Mouse (Mus musculus): ENCODE measurements around the gene A430005L14Rik. TPM values are rescaled to one million over a fixed set of nuclear protein-coding genes. Genes with fewer than 3 reads are reported as not detected.

Gene A430005L14Rik
- total RNA-seq, 2 experiments from 2014 or later = 13.6 to 14.7 TPM

DNA sequence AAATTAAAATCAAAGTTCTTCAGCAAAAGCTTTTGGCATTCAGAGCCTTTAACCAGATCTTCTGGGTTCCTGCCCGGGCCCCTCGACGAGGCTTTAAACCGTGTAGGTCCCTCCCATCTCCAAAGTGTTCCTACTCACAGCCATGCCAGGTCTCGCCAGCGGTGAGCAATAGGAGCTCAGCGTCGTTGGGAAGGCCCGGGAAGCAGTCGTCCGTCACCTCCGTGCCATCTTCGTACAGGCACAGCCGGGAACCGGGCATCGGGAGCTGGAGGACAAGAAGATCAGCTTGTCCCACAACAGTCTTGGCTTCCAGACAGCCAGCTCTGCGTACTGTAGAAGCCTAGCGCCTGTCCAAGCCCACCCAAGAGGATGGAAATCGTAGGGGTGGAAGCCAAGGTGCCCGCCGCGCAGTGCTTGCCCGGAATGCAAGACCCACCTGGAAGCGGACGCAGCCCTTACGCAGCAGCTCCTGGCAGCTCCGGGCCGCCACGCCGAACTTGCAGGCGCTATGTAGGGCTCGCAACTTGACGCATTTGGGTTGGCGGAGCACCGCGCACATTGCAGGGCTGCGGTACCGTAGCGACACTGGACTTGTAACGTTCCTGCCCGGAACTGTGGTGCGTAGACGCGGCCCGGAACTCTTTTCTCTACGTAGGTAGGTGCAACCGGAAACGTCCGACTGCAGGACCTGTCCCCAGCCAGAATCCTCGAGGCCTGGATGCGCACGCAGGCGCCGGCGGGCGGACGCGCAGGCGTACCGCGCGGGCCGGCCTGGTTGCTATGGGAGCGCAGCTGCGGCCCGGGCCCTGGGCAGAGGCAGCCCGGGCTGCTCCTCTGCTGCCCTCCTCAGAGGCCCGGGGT is 17.6 kb downstream of the A430005L14Rik start, which contains the start of the genes Dffb and Cep104:
Gene Dffb, minus strand, starts transcription at position 696 of the 861 bp plus-strand sequence.
Gene Cep104, plus strand, starts transcription at position 764 of the 861 bp plus-strand sequence.
- DNase-seq = peak; percentile 91

DNA sequence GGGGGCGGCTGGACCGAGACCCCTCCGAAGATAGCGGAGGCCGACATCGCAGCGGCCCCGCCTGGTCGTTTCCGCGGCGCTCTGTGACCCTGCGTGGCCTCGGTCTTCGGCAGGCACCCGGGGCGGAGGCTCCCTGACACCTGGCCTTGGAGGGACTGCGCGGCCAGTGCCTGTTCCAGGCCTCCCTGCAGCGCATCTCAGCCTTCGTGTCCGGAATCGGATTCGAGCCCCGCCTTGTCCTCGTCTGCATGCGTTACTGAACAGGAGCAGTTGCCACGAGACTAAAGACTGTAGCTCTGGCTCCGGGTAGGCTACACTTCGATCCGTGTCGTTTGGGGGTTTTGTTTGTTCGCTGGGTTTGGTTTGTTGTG is 18.2 kb downstream of the A430005L14Rik start:
- no peak for DNase-seq

DNA sequence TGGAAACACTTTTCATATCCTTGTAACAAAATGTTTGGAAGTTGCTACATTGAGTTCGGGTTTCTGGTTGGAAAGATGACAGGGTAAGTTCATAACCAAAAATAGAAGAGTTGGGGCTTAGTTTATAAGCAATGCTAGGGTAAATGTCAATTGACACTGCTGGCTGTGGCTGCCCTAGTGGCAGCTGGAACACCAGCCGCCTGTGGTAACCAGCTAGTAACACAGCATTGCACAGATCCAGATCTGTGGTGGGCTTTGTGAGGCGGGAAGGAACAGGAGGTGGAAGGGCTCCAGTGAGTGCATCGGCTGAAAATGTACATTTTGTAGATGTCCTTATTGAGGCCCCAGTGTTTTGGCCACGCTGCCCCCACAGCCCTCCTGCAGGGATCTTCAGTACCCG is 18.7 kb downstream of the A430005L14Rik start:
- no peak for DNase-seq

DNA sequence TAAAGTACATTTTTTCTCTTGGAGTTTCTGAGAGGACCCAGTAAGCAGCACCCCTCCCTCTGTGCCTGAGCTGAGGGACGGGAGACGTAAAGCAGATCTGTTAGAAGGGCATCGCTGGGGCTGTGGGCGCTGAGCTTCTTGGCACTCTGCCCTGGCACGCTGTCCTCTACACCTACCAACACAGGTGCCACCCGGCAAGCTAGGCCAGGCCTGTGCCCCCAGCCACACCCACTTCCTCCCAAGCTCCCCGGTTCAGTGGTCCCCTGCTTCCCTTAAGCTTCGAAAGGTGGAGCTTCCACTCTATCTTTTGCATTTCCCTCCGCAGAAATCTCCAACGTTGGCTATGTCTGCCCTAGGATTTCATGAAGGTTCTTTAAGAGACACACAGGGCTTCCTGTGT is 22.2 kb downstream of the A430005L14Rik start:
- DNase-seq = no peak

DNA sequence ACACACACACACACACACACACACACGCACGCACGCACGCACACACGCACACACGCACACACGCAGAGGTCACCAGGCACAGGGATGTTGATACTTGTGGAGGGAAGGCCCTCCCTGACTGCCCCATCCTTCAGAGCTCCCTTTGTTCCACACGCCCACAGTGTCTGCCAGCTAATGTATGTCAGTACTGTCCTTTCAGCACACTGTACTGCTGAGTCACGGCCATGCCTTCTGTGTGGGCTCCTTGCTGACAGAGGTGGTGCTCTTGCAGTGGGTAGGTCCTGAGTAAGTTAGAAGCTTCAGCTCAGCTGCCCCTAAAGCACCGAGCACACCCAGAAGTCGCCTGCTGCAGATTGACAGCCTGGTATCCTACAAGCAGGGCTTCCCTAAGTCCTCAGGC is 23.4 kb downstream of the A430005L14Rik start:
- DNase-seq = no peak

DNA sequence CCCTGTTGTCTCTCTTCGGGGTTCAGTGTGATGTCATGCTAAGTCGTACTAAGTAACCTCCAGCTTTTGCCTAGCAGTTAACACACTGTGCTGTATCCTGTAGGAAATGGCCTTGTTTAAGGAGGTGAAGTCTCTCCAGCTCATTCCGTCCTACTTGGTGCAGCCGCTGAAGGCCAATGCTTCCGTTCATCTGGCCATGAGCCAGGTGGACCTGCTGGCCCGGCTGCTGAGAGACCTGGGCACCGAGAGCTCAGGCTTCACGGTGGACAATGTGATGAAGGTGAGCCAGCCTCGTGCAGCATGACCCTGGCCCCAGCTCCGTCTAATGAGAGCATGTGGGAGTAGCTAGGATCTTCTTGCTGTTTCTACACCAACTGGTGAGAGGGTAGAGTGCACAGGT is 35.7 kb downstream of the A430005L14Rik start:
- no peak for DNase-seq

DNA sequence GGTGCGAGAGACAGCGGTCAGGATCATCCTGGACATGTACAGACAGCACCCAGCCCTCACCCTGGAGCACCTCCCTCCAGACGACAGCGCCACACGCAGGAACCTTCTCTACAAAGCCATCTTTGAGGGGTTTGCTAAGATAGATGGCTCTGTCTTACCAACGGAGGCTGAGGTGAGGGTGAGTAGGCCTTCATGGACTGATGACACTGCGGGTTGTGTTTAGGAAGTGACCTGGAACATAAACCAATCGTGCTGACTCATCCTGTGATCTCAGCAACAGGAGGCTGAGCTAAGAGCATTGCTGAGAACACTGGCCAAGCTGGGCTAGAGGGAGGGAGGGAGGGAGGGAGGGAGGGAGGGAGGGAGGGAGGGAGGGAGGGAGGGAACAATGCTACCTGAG is 36.5 kb downstream of the A430005L14Rik start:
- no peak for DNase-seq

DNA sequence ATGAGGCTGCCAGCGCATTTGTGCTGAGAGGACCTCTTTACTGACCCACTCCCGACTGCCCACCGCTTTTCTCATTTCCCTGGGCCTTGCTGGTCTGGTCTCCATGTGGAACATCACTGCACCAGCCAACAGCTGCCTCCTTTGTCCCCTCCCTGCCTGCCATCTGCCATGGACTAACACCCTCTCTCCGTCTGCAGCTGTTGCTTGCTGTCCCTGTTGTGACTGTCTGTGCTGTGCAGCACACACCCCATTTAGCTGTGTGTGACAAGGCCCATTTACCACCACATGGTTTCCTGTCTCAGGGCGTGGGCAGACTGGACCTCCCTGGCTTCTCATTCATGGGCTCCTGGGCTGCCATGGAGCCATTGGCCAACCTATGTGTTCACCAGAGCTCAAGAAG is 48.5 kb downstream of the A430005L14Rik start:
- DNase-seq = no peak

DNA sequence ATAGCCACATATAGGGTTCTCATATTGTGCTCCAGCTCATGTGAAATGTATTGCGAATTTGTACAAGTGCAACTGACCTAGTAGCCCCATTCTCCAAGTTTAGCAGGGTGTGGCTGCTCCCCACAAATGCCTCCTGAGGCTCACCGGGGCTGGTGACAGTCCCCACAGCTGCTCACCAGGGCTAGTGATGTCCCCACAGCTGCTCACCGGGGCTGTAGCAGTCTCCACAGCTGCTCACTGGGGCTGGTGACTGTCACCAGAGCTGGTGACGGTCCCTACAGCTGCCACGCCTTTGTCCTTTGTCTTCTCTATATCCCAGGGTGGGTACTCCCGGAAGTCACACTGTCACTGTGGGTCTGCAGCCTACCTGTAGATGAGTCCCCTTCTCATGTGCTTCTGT is 49.2 kb downstream of the A430005L14Rik start:
- DNase-seq = no peak

DNA sequence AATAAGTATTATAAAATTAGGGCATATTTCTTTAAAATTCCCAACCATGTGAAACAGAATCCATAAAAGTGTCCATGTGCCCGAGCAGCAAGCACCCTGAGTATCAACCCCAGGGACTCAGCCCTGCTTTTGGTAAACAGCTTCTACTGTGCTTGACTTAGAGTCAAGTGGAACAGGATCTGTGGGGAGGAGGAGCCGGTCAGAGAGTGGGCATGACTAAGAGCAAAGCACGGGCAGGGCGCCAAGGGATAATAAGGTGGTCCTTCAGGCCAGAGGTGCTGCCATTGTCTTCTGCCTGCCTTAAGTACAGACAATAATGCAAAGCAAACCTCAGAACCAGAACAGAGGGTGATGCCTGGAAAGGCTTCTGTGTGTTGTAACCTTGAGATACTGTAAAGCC is 50.7 kb downstream of the A430005L14Rik start:
- no peak for DNase-seq

DNA sequence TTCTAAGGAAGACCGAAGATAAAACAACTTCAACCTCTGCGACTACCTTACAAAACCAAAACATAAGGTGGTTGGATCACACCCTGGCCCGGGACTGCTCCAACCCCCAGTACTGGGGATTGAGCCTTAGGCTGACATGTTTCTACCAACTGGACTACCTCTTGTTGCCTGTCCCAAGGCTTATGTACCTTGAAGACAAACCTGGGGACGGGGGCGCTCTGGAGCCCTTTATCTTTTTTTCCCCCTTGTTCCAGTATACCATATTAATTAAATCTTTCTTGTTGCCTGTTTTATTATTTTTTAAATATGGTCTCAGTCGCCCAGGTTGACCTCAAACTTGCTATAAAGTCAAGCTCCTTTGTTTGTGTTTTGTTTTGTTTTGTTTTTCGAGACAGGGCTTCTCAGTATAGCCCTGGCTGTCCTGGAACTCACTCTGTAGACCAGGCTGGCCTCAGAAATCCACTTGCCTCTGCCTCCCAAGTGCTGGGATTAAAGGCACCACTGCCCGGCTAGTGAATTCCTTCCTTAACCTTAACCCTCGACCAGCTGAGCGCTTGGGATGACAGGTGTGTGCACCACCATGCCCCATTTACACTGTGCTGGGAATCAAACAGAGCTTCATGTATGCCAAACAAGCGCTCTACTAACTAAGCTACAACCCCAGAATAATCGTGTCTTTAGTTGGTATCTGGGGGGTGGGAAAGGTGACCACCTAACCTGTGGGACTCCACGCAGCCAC is 54.0 kb downstream of the A430005L14Rik start:
- no peak for DNase-seq

Other genes starting within 250 kb of the A430005L14Rik start
- 1 to 10 TPM; 2.2 to 2.7 TPM for gene Dffb, start 17.9 kb downstream of the A430005L14Rik start, total RNA-seq (2021)
- 10 to 100 TPM; 20.0 to 21.9 TPM for gene Cep104, start 18.0 kb downstream of the A430005L14Rik start, total RNA-seq (2021)
- 10 to 100 TPM; 19.6 to 21.4 TPM for gene Lrrc47, start 54.5 kb downstream of the A430005L14Rik start, total RNA-seq (2021)
- 1 to 10 TPM; 2.2 to 3.4 TPM for gene Smim1, start 69.0 kb downstream of the A430005L14Rik start, total RNA-seq (2021)
- gene Ccdc27, start 85.4 kb downstream of the A430005L14Rik start, total RNA-seq (2021) = not detected
- under 1 TPM in 1 of 2 experiments, not detected in 1; 0.38 TPM for gene Trp73, start 183.0 kb downstream of the A430005L14Rik start, total RNA-seq (2021)
- gene Wrap73, start 185.1 kb downstream of the A430005L14Rik start, total RNA-seq (2021) = 1 to 10 TPM; 7.9 to 9.7 TPM
- gene Tprgl, start 203.4 kb downstream of the A430005L14Rik start, total RNA-seq (2021) = 10 to 100 TPM; 83.2 to 86.8 TPM
- 1 to 10 TPM; 2.1 to 2.2 TPM for gene Megf6, start 213.5 kb downstream of the A430005L14Rik start, total RNA-seq (2021)